Mouse (Mus musculus) midbrain, embryonic 16.5 days (tissue): ENCODE results near the gene Idua. TPM values are rescaled to one million over a fixed set of nuclear protein-coding genes. Genes with fewer than 3 reads are reported as not detected.

Experiments used
- ATAC-seq: fragments of 200-750 bp; cut with Nextera tagmentation; 2 replicates; pipeline ENCODE4 v1.8.0; 2017; ENCODE audit warnings: moderate TSS enrichment
- H3K27ac ChIP-seq: fragments of 300-500 bp; sonication (generic); 2 replicates; pipeline ENCODE4 v1.5.1; 2014; ENCODE audit warnings: mild to moderate bottlenecking, low read length, mixed read lengths
- H3K27me3 ChIP-seq: fragments of 300-500 bp; sonication (generic); 2 replicates; pipeline ENCODE4 v1.6.1; 2014; ENCODE audit warnings: low read depth, low read length, mixed read lengths; ENCODE audit not compliant: control insufficient read depth, insufficient read depth
- H3K36me3 ChIP-seq: fragments of 300-500 bp; sonication (generic); 2 replicates; pipeline ENCODE4 v1.6.1; 2014; ENCODE audit warnings: mild to moderate bottlenecking, low read length, moderate library complexity, mixed read lengths; ENCODE audit not compliant: control insufficient read depth, insufficient read depth
- H3K4me1 ChIP-seq: fragments of 300-500 bp; sonication (generic); 2 replicates; pipeline ENCODE4 v1.6.1; 2014; ENCODE audit warnings: mild to moderate bottlenecking, low read length, mixed read lengths; ENCODE audit not compliant: control insufficient read depth, insufficient read depth
- H3K4me2 ChIP-seq: fragments of 300-500 bp; sonication (generic); 2 replicates; pipeline ENCODE4 v1.6.1; 2014; ENCODE audit warnings: mild to moderate bottlenecking, low read length, mixed read lengths
- H3K4me3 ChIP-seq: fragments of 300-500 bp; sonication (generic); 2 replicates; pipeline ENCODE4 v1.5.1; 2014; ENCODE audit warnings: low read depth, mild to moderate bottlenecking, low read length, moderate library complexity, mixed read lengths
- H3K9ac ChIP-seq: fragments of 300-500 bp; sonication (generic); 2 replicates; pipeline ENCODE4 v1.6.1; 2014; ENCODE audit warnings: low read depth, low read length, mixed read lengths
- H3K9me3 ChIP-seq: fragments of 300-500 bp; sonication (generic); replicated peaks from 2 replicates; pipeline ENCODE4 v1.6.1; 2014; ENCODE audit warnings: mild to moderate bottlenecking, low read length, mixed read lengths; ENCODE audit not compliant: control insufficient read depth, poor library complexity, severe bottlenecking
- WGBS: fragments of 180-500 bp; shearing (Covaris S2); extraction: QIAGEN DNeasy Blood & Tissue Kit; methylation state at CpG from one replicate; pipeline ENCODE4 v1.1.7; 2014; 5-methylcytosine and 5-hydroxymethylcytosine counted together
- polyA plus RNA-seq: library from polyadenylated mRNA; unstranded; fragments of >200 nt; fragmentation: Nextera tagmentation; extraction: Ambion mirVana; gene quantifications from 2 replicates; pipeline ENCODE4 v1.2.1, GENCODE M21; 2015

The Idua gene
- polyA plus RNA-seq, 1 experiment from 2014 or later, result 14.4 TPM

DNA sequence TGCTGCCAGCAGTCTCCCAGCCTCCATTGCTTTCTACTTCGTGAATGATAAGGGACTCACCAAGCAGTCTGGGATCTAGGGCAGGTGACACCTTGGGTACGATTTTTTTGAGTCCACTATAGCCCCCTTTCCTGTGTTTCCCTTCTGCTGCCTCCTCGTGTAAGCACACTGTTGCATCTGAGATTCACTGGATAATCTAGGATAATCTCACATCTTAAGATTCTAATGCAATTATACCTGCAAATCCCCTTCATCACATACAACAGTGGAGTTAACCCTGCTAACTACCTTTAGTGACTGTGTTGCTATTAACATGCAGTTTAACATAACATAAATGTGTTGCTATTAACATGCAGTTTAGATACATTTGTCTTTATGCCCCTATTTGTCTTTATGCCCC lies 4.9 kb downstream of the Idua start:
- Histone ChIP-seq H3K36me3 (no peaks in the 10 kb centered on the region), H3K9me3 (no peaks in the 10 kb centered on the region), H3K27me3 (no peaks in the 10 kb centered on the region), H3K27ac (no peak overlapping the region), H3K4me3 (no peak overlapping the region), H3K9ac (no peak overlapping the region), H3K4me2 (no peak overlapping the region), H3K4me1 (peaks cover 12% of the 10 kb centered on the region)
- no peak for ATAC-seq
- WGBS, result 37% methylated on average over 3 of the region's 3 CpGs

DNA sequence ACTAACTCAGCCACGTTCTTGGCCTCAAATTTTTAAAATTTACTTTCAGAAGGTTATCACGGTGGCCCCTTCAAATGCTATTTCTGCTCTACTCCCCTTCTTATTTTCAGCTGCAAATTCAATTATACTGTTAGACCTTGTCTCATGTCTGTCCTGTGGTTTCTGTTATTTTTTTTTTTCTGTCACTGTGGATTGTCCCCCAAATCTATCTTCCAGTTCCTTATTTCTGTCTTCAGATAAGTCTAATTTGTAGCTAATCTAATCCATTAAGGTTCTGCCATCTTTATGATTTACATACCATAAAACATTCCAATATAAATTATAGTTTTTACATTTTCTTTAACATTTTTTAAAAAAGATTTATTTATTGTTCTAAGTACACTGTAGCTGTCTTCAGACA lies 7.2 kb downstream of the Idua start:
- Histone ChIP-seq H3K4me1 (peaks cover 11% of the 10 kb centered on the region), H3K4me2 (no peak overlapping the region), H3K27me3 (no peaks in the 10 kb centered on the region), H3K27ac (no peak overlapping the region), H3K4me3 (no peak overlapping the region), H3K36me3 (peaks cover 11% of the 10 kb centered on the region), H3K9ac (no peak overlapping the region), H3K9me3 (no peaks in the 10 kb centered on the region)
- WGBS, result 84% methylated on average over 2 of the region's 2 CpGs
- no peak for ATAC-seq

DNA sequence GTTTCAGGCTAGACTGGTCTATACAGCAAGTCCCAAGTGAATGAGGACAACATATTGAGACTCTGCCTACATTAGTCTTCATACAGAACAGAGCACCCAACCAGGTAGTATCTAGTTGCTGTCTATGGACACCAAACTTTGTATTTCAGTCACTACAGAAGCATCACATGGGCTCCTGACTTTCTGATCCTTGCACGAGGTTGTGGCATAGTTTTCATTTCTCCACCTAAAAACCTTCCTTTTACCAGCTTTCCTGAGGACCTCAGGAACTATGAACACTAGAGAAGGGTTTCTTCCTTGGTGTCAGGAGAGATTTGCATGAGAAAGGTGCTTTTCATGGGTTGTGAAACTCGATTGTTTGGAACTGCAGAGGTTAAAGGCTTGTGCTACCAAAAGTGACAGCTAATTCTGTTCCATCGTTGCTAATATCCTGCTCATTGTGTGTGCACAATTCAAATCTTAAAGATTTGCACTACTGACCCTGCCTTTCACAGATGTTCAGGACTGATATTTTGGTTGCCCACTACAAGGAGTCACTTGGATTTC lies 8.3 kb downstream of the Idua start:
- Histone ChIP-seq H3K27me3 (no peaks in the 10 kb centered on the region), H3K4me2 (peak overlapping the region; percentile 63), H3K9ac (peak overlapping the region; percentile 72), H3K4me3 (peak overlapping the region; percentile 38), H3K36me3 (peaks cover 15% of the 10 kb centered on the region), H3K4me1 (peaks cover 11% of the 10 kb centered on the region), H3K9me3 (no peaks in the 10 kb centered on the region), H3K27ac (peak overlapping the region; percentile 84)
- WGBS, result 10% methylated on average over 3 of the region's 3 CpGs
- peak; percentile 27; the same call in 1 of the 2 replicates for ATAC-seq

DNA sequence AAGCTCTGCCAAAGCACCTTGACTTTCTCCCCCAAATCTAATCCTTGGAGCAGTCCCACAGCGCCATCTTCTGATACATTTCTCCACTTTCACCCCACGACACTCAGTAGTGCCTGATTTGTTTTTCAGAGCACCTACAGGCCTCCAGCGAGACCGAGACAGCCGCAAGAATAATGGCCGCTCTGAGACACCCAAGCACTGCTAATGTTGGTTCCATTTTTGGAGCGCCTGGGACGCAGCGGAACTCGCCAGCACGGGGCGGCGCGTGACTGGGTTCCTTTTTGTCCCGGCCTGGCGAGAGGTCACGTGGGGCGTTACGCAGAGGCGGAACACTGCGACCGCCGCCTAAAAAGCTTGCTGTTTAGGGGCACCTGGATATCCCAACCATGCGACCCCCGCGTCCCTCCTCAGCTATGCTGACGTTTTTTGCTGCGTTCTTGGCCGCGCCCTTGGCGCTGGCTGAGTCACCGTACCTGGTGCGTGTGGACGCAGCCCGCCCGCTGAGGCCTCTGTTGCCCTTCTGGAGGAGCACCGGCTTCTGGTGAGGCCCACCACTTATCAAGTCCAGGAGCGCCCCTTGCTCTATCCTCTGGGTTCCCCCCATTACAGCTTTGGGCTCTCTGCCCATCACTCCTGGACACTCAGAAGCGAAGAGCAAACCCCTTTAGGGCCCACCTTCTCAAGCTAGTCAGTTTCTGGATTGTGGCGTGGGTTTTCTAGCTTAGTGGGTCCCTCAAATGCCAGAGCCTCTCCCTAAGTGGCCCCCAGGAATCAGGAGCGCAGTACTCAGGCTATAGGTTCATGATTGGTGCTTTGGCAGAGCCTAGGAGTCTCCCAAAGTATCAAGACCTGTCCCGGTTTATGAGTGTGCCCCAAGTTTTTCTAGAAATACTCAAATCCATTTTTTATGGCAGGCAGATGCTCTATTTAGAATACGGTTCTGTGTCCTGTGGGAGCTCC lies 9.1 kb downstream of the Idua start, which contains the start of gene Dgkq:
Dgkq (minus strand) TSS at position 696 of the 960 bp plus-strand sequence.
- H3K36me3 ChIP-seq, result peaks cover 15% of the 10 kb centered on the region
- H3K9me3 ChIP-seq, result no peaks in the 10 kb centered on the region
- peaks cover 11% of the 10 kb centered on the region for H3K4me1 ChIP-seq
- peak within 1 kb of the TSS; percentile 84 for H3K27ac ChIP-seq
- H3K4me2 ChIP-seq, result peak within 1 kb of the TSS; percentile 63
- WGBS, result 5% methylated on average over 43 of the region's 43 CpGs
- peak within 1 kb of the TSS; percentile 38 for H3K4me3 ChIP-seq
- peak; percentile 85 for ATAC-seq
- H3K9ac ChIP-seq, result peak within 1 kb of the TSS; percentile 72
- no peaks in the 10 kb centered on the region for H3K27me3 ChIP-seq

GRCm38 (mm10) chr5:108669986-108670385 lies 9.9 kb downstream of the Idua start:
- Histone ChIP-seq H3K4me1 (peaks cover 11% of the 10 kb centered on the region), H3K27me3 (no peaks in the 10 kb centered on the region), H3K9ac (no peak overlapping the region), H3K4me2 (peak overlapping the region; percentile 63; the same call in 1 of the 2 replicates), H3K27ac (no peak overlapping the region), H3K4me3 (no peak overlapping the region), H3K36me3 (peaks cover 15% of the 10 kb centered on the region), H3K9me3 (no peaks in the 10 kb centered on the region)
- ATAC-seq, result peak; percentile 11; the same call in 1 of the 2 replicates
- 81% methylated on average over 9 of the region's 9 CpGs for WGBS

DNA sequence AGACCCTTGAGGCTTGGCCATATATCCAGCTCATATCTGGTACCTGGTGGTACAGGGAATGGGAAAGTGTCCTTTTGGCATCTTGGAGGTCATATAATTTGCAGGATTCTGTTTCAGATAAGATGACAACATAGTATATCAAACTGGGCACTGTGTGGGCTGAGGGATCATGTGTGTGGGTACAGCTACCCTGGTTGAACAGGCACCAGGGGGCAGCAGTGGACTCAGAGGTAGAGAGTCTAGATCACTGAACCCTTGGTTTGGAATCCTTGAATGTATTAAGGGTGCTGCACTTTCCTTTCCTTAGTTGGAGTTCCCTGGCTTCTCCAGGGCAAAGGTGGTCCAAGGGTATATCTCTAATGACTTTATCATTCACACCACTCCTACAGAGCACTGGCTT lies 10.7 kb downstream of the Idua start:
- H3K9ac ChIP-seq, result no peak overlapping the region
- H3K27ac ChIP-seq, result no peak overlapping the region
- H3K4me1 ChIP-seq, result peaks cover 11% of the 10 kb centered on the region
- peaks cover 15% of the 10 kb centered on the region for H3K36me3 ChIP-seq
- no peak overlapping the region for H3K4me3 ChIP-seq
- H3K27me3 ChIP-seq, result no peaks in the 10 kb centered on the region
- no peaks in the 10 kb centered on the region for H3K9me3 ChIP-seq
- ATAC-seq, result no peak
- H3K4me2 ChIP-seq, result no peak overlapping the region

DNA sequence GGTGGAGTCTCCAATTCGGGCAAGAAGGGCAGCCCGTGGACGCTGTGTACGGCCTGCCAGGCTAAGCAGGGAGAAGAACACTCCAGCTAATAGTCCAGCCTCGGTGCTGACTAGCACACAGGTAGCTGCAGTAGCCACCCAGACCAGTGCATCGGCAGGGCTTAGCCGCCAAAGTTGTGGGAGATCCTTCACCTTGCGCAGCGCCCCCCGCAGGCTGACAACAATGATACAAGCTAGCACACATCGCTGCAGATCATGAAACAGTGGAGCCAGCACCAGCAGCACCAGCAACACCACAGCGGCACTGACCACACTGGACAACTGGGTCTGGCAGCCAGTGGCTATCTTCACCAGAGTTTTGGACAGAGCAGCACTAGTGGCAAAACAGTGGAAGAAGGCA lies 11.6 kb downstream of the Idua start:
- H3K9ac ChIP-seq, result no peak overlapping the region
- H3K4me2 ChIP-seq, result no peak overlapping the region
- WGBS, result 94% methylated on average over 12 of the region's 12 CpGs
- no peaks in the 10 kb centered on the region for H3K27me3 ChIP-seq
- H3K36me3 ChIP-seq, result peaks cover 15% of the 10 kb centered on the region
- peaks cover 14% of the 10 kb centered on the region for H3K4me1 ChIP-seq
- no peaks in the 10 kb centered on the region for H3K9me3 ChIP-seq
- H3K27ac ChIP-seq, result no peak overlapping the region
- no peak overlapping the region for H3K4me3 ChIP-seq
- no peak for ATAC-seq

- WGBS, result 77% methylated on average over 2 of the region's 2 CpGs
- no peak for ATAC-seq
These were observed 14.5 kb downstream of the Idua start for GRCm38 (mm10) chr5:108674624-108675023.

GRCm38 (mm10) chr5:108675251-108675816 lies 15.2 kb downstream of the Idua start, which contains the start of gene Slc26a1:
Slc26a1 (minus strand) TSS chr5:108675569.
- H3K27ac ChIP-seq, result no peak within 1 kb of the TSS
- H3K27me3 ChIP-seq, result no peaks in the 10 kb centered on the region
- H3K4me1 ChIP-seq, result peaks cover 9% of the 10 kb centered on the region
- ATAC-seq, result no peak
- no peaks in the 10 kb centered on the region for H3K9me3 ChIP-seq
- no peak within 1 kb of the TSS for H3K4me2 ChIP-seq
- H3K9ac ChIP-seq, result no peak within 1 kb of the TSS
- WGBS, result 81% methylated on average over 9 of the region's 9 CpGs
- no peak within 1 kb of the TSS for H3K4me3 ChIP-seq
- peaks cover 15% of the 10 kb centered on the region for H3K36me3 ChIP-seq

More at GRCm38 (mm10) chr5:108674624-108675023, 14.5 kb downstream of the Idua start:
- H3K4me2 ChIP-seq, result no peak overlapping the region
- H3K9ac ChIP-seq, result no peak overlapping the region
- no peak overlapping the region for H3K27ac ChIP-seq
- H3K4me1 ChIP-seq, result peaks cover 14% of the 10 kb centered on the region
- H3K9me3 ChIP-seq, result no peaks in the 10 kb centered on the region
- peaks cover 15% of the 10 kb centered on the region for H3K36me3 ChIP-seq
- H3K4me3 ChIP-seq, result no peak overlapping the region
- H3K27me3 ChIP-seq, result no peaks in the 10 kb centered on the region
